Mouse (Mus musculus) cerebellum, adult 9-11 months (tissue): ENCODE measurements around the gene Hist1h2ab.
"Not testable (repeated sequence)": the region's sequence is repeated elsewhere in the genome, so short reads cannot be mapped to it uniquely, and the experiment has no call there.

Experiments
- DNase-seq: peaks from one replicate; pipeline ENCODE4 v3.0.0; 2022

The Hist1h2ab gene

GRCm38 (mm10) chr13:23755000-23755399, 4.1 kb downstream of the Hist1h2ab start:
- no peak for DNase-seq

DNA sequence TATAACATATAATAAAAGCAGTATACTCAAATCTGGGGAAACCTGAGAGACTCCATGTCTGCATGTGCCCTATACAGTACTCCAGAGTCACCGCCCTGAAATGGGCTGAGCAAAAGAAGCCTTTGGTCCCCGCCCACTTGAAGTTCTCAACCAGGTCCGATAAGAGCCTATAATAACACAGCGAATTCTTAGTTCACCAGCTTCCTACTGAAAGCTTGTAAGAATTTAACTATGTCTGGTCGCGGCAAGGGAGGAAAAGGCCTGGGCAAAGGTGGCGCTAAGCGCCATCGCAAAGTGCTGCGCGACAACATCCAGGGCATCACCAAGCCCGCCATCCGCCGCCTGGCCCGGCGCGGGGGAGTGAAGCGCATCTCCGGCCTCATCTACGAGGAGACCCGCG, 5.9 kb downstream of the Hist1h2ab start, which contains the start of gene Hist1h4b:
Hist1h4b (plus strand) TSS at position 224 of the 400 bp plus-strand sequence.
- DNase-seq, result peak; percentile 91

DNA sequence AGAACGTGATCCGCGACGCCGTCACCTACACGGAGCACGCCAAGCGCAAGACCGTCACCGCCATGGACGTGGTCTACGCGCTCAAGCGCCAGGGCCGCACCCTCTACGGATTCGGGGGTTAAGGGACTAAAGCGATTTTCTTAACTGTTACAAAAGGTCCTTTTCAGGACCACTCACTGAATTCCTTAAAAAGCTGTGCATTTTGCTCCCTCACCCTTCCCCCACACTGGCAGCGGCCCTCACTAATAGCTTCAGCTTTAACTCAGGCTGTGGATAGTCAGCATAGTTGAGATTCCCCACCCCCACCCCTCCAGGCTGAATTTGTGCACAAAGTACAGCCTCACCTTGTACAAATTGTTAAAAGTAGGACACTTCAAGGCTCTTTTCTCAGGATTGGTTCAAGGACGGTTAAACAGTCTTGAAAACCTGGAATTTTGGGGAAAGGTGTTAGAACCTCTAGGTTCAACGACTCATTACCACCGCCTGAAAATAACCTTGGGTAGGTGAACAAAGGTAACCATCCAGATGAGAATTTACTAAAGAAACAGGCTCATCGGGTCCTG, 6.4 kb downstream of the Hist1h2ab start:
- no peak for DNase-seq

GRCm38 (mm10) chr13:23757921-23758320, 7.0 kb downstream of the Hist1h2ab start:
- DNase-seq, result no peak

DNA sequence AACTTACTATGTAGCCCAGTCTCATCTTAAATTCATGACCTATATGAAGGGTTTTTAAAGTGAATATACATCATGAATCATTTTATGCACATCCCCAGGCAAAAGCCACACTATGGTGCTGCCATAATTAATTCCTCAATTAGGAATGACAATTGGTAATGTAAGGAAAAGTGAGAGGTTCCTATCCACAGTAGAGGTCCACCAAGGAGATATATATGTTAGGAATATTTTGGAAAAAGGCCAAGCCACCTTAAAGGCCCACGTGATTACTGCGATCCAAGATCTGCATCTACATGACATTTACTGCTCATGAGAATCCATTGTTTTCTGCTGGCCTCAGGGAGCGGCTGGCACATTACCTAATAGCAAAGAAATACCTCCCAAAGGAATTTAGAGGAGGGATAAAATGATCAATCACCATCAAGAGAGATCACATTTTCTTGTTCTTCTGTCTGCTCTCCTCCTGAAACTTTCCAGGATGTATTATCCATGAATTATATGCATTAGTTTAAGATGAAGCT, 8.4 kb downstream of the Hist1h2ab start:
- no peak for DNase-seq

DNA sequence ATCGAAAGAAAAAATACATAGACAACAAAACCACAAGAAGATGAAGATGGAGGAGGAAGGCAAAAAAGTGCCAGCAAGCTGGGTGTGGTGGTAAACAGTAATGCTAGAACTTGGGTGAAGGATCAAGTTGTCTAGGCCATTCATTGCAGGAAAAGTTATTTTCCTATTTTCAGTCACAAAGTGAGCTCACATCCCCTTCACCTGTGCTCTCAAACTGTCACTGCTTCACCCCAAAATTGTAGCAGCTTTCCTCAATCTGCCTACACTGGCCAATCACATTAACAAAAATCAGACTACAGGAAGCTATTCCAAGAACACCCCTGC, 9.0 kb downstream of the Hist1h2ab start:
- no peak for DNase-seq

DNA sequence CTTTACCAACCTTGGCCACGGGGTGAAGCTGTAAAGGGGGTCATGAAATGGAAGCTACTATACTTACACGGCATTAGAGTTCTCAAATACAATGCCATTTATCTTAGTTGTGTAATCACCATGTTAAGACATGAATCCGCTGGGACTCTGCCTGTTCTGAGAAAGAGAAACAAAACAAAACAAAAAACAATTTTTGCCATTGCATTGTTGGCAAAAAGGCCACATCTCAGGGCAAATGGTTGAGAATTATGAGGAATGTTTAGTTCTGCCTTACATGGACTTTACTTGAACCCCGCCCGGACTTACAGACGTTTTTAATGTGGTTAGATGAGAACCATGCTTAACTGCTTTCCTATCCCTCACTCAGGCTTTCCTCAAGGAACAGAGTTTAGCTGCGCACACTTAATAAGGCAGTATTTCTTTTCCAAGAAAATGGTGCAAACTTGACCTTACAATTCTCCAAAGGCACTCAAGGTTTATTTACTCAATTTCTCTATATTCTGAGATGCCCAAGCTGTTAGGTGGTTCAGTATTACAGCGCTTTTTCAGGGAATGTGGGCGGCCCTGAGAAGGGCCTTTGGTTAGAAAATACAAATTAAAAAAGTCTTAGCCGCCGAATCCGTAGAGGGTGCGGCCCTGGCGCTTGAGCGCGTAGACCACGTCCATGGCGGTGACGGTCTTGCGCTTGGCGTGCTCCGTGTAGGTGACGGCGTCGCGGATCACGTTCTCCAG, 9.5 kb downstream of the Hist1h2ab start:
- DNase-seq, result peak; percentile 23

- DNase-seq, result peak; percentile 99
Measured at GRCm38 (mm10) chr13:23760972-23761864, 10.3 kb downstream of the Hist1h2ab start, which contains the start of gene Hist1h4a. TSS of gene Hist1h4a (minus strand) at chr13:23761230.

DNA sequence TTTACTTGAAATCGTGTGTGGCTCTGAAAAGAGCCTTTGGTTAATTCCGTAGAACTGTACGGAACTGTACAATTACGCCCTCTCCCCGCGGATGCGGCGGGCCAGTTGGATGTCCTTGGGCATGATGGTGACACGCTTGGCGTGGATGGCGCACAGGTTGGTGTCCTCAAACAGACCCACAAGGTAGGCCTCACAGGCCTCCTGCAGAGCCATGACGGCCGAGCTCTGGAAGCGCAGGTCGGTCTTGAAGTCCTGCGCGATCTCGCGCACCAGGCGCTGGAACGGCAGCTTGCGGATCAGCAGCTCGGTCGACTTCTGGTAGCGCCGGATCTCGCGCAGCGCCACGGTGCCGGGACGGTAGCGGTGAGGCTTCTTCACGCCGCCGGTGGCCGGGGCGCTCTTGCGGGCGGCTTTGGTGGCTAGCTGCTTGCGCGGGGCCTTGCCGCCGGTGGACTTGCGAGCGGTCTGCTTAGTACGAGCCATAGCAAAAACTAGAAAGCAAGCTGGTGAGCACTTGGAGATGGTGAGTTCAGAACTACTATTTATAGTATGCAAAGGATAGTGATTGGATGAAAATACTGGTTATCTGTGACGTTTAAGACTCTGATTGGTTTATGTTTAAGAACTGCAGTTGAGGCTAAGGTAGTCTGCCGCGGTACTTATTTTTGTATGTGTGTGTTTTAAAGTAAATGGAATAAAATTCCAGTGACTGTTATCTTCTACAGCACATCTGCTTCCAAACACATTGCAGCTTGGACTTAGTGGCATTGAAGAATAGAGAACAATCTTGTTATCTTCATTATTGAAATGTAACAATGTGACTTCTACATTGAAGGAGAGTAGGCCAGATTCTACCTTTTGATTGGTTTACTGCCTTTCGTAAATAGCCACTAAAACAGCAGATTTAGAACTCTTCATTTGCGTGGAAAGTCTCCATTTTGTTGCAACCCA, 11.2 kb downstream of the Hist1h2ab start, which contains the start of gene Hist1h3a:
Hist1h3a (minus strand) TSS at position 516 of the 951 bp plus-strand sequence.
- DNase-seq, result peak; percentile 81

DNA sequence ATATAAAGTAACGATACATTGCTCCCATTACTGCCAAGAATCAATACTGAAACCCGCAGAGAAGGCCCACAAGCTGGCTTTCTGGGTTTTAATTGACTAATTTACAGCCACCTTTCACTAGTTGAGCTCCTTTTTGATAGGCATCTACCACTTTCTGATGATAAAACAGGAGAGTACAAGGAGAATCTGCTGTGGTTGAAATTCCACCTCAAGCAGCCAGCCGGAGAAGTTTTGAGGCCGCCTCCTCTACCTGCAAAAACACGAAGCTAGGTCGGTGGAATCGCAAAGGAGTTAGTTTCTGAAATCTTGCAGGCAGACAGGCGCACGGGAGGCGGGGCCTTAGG, 12.3 kb downstream of the Hist1h2ab start:
- no peak for DNase-seq

GRCm38 (mm10) chr13:23763586-23764323, 12.8 kb downstream of the Hist1h2ab start, which contains the start of gene Hist1h1a:
TSS of gene Hist1h1a (plus strand) at chr13:23763666.
- peak; percentile 83 for DNase-seq

DNA sequence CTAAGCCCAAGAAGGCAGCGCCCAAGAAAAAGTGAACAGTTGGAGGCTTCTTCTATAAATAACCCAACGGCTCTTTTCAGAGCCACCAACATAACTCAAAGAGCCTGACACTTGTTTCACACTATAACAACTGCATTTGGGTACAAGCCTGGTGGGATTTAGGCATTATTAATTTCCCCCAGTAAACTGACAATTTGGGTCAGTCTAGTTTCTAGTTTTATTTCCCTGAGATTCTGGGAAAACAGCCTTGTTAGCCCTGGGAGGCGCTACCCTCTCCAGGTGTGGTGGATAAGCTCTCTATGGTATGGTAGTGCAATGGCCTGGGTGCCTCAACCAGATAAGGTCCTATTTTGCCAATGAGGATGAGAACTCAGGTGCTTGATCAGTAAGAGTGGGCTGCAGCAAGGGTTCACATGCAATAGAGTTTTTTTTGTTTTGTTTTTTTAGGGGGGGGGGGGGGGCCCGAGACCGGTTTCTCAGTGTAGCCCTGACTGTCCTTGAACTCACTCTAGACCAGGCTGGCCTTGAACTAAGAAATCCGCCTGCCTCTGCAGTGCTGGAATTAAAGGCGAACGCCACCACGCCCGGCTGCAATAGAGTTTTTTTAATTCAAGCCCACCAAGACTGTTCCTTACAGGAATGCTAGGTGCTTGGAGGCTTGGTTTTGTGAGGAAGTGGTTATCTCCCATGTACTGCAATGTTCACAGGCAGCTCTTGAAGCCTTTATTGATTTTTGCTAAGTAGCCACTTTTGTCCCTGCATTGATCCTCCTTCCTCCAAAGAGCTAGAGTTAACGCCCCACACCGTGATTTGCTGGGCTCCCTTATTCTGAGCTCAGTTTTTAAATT, 13.6 kb downstream of the Hist1h2ab start:
- DNase-seq, result no peak

GRCm38 (mm10) chr13:23765172-23765513, 14.2 kb downstream of the Hist1h2ab start:
- no peak for DNase-seq

DNA sequence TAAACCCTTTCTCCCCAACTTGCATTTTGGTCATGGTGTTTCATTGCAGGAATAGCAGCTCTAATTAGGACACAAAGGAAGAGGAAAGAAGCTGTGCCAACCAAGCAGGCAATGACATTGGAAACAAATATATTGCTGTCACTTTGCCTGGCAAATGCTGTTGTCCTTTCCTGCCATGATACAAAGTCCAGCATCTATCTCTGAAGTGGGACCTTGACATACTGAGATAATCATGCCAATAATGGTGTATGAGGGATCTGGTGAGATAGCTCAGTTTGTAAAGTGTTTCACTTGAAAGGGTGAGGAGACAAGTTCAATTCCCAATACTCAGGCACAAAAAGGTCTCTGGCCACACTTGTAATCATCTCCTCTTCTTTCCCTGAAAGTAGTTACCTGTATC, 15.8 kb downstream of the Hist1h2ab start:
- no peak for DNase-seq

DNA sequence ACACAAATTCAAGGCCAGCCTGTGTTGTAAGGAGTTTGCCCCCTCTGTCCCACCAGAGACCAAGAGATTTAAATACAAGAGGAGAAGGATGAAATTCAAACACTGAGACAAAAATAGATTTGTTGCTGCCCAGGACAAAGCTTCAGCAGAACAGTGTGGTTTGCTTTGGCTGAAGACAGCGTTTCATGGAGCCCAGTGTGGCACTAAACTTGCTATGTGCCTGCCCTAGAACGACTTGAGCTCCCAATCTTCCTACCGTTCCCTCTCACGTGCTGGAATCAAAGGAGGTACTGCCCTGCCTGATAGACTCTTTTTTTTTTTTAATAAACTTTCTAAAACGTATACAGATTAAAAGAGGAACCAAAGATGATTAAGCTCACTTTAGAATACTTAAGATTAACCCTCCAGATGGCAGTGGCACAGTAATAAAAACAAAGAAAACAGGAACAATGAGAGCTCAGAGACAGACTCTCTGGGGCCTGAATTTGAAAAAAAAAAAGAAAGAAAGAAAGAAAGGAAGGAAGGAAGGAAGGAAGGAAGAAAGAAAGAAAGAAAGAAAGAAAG, 18.0 kb downstream of the Hist1h2ab start:
- no peak for DNase-seq

- DNase-seq, result not testable (repeated sequence)
Measured at GRCm38 (mm10) chr13:23769613-23770012, 18.7 kb downstream of the Hist1h2ab start, which contains the start of gene Trim38. TSS of gene Trim38 (plus strand) at chr13:23769913.

GRCm38 (mm10) chr13:23772561-23773313, 21.8 kb downstream of the Hist1h2ab start:
- no peak for DNase-seq

DNA sequence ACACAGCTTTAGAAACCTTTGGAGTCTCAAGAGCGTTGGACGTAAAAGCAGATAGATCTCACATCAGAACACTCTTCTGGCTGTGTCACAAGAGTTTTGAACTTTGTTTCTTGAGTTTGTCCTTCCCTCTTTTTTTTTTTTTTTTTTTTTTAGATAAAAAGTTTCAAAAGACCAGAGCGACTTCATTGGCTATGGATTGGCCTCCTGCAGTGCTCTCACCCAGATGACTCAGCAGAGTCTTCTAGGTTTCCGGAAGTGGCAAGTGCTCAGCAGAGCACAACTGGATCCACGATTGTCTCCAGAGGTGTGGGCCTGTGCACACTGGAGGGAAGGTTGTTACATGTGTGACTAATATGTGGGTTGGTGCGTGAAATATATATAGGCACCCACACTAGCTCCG, 27.4 kb downstream of the Hist1h2ab start:
- DNase-seq, result no peak

DNA sequence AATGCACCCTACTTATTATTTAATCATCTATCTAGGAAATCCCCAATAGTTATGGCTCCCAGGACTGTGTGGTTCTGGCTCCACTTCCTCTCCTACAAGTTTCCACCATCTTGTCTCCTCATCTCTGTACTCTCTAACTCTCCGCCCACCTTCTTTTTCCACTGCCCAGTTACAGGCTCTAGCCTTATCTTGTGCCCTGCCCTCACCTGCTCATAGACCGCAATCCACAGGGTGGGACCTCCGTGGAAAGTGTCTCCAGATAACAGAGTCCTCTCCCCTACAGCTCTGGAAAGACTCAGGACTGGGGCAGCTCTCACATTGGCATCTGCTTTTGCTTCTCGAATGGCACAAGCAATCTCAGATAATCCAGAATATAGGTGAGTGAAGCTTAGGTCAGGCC, 28.1 kb downstream of the Hist1h2ab start:
- DNase-seq, result no peak
